Mouse (Mus musculus): ENCODE measurements at regions not wholly inside any gene's neighbourhood (a gene's known extent, or its start where the extent isn't known, plus 50 kb on each side); places are given as distances from the start of the nearest gene placed in this dataset.

DNA sequence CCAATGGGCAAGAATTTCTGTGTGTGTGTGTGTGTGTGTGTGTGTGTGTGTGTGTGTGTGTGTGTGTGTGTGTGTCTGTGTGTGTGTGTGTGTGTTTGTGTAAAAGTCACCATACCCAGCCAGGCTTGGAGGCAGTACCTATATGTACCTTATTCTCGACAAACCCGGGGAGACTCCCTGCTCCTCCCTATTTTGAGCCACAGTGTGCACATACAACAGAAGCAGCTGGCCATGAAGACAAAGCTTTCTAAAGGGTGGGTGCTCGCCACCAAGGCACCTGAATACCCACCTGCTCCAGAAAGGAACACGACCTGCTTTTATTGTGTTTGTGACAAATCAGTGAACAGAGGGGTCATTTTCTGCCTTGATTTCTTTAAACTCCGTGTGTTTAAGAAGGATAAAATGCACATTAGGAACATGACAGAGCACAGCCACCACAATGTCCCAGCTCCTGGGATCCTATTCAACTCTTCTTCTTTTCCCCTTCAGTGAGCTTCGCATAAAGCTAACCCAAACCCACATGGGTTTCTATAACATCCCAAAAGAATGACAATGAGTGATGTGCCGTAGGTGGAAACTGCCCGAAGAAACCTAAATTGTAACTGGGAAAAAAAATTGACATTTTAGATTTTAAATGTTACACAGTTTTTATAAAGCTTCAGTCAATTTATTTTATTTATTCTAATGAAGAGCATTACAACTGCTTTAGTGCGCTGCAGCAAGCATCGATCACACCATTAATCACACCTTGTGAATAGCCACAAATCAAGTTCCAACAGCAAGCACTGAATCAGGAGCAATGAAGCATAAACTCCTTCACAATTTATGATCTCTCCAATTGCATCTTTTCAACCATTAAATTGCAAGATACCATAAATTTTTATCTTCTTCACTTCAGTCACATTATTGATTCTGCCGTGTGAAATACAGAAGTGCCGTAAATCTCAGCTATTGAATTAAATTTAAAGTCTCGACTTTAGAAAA, 232.0 kb downstream of the Cdca7 start:
- Histone ChIP-seq H3K4me3 (no peak overlapping the region), H3K9ac (replicated peaks) (no peak overlapping the region), H3K4me2 (replicated peaks) (no peak overlapping the region), H3K4me1 (no peaks in the 10 kb centered on the region), H3K9me3 (no peaks in the 10 kb centered on the region), H3K36me3 (no peaks in the 10 kb centered on the region), H3K27ac (replicated peaks) (no peak overlapping the region), H3K27me3 (0 out of 2 replicates have a peak, but pooled peaks cover 3% of the 10 kb centered on the region)
- WGBS: 70% methylated on average over 13 of the region's 13 CpGs
- no peak for ATAC-seq (replicated peaks)

DNA sequence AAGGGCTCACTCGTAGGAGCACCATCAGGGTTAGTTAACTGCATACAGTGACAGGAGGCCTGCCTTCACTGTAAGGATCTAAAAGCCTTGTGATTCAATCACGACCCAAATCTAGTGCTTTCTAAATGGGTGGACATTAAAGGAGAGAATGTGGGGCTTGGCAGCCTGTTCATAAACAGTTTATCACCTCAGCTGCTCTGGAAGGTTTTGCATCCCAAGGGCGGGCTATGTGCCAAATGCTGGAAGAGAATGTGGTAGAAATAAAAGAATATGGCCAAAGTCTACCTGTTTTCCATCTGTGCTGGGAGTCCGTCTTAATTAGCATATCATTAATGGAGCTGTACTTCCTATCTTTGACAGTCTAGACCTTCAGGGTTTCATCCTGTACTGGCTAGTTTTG, 241.0 kb downstream of the Cdca7 start:
- no peak overlapping the region for H3K4me2 ChIP-seq (replicated peaks)
- ATAC-seq (replicated peaks): no peak
- H3K27ac ChIP-seq (replicated peaks): no peak overlapping the region
- no peaks in the 10 kb centered on the region for H3K9me3 ChIP-seq
- 63% methylated on average over 4 of the region's 4 CpGs for WGBS
- H3K4me1 ChIP-seq: peaks cover 9% of the 10 kb centered on the region; the same call in 1 of the 2 replicates
- no peaks in the 10 kb centered on the region for H3K36me3 ChIP-seq
- no peaks in the 10 kb centered on the region for H3K27me3 ChIP-seq
- no peak overlapping the region for H3K4me3 ChIP-seq
- H3K9ac ChIP-seq (replicated peaks): no peak overlapping the region

DNA sequence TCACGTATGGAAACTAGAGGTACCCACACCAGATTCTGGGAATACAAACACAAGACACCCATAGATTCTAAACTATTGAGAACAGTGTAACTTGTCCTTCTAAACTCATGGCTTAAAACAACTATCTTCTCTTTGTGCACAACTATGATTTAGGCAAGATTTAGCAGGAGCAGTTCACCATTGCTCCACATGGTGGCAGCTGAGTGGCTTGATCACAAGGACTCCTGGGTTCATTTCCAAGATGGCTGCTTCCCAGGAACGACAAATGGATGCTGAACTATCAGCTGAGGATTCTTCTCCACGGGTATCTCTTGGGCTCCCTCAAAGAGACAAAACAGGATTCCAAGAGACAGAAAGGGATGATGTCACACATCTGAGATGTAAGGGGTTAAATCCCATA, 251.5 kb downstream of the Sp3 start:
- no peak overlapping the region for H3K4me3 ChIP-seq
- no peaks in the 10 kb centered on the region for H3K36me3 ChIP-seq
- ATAC-seq (replicated peaks): no peak
- WGBS: 50% methylated on average over 3 of the region's 3 CpGs
- no peak overlapping the region for H3K4me2 ChIP-seq (replicated peaks)
- no peak overlapping the region for H3K9ac ChIP-seq (replicated peaks)
- no peaks in the 10 kb centered on the region for H3K27me3 ChIP-seq
- H3K4me1 ChIP-seq: no peaks in the 10 kb centered on the region
- H3K9me3 ChIP-seq: no peaks in the 10 kb centered on the region
- H3K27ac ChIP-seq (replicated peaks): no peak overlapping the region

DNA sequence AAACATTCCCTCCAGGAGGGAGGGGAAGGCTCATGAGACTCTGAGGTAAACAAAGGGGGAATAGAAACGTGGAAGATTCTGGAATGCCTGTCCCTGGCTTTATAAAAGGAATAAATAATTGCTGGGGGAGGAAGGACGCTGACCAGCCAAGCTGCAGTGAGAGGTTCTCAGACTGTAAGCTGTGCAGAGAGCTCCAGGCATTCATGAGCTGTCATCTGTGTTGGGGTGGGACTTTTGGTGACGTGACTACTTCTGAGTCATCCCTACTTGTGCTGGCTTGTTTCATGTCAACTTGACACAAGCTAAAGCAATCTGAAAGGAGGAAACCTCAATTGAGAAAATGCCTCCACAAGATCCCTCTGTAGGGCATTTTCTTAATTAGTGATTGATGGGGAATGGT, 246.9 kb downstream of the Sp3 start:
- 0 out of 2 replicates have a peak, but pooled peaks cover 3% of the 10 kb centered on the region for H3K4me1 ChIP-seq
- H3K9me3 ChIP-seq: no peaks in the 10 kb centered on the region
- no peak overlapping the region for H3K27ac ChIP-seq (replicated peaks)
- no peaks in the 10 kb centered on the region for H3K27me3 ChIP-seq
- H3K9ac ChIP-seq (replicated peaks): no peak overlapping the region
- WGBS: 41% methylated on average over 3 of the region's 3 CpGs
- no peaks in the 10 kb centered on the region for H3K36me3 ChIP-seq
- no peak for ATAC-seq (replicated peaks)
- H3K4me2 ChIP-seq (replicated peaks): no peak overlapping the region
- H3K4me3 ChIP-seq: no peak overlapping the region

DNA sequence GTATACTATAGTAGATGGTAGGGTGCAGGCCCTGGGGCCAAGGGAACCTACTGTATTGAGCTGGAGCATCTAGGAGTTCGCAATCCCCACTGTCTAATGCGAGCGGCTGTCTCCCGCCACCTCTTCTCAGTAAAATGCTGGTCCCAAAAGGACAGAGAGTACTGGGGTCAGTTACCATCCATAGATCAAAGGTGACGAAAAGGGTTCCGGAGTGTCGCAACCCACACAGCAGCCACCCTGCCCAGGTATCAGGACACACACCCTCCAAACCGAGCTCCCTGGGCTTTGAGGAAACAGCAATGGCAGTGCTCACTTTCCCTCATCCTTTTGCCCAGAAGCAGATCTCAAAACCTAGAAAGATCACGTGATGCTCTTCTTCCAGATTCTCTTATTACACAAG, 245.2 kb downstream of the Sp3 start:
- Histone ChIP-seq H3K9me3 (no peaks in the 10 kb centered on the region), H3K27ac (replicated peaks) (no peak overlapping the region), H3K4me1 (0 out of 2 replicates have a peak, but pooled peaks cover 3% of the 10 kb centered on the region), H3K4me2 (replicated peaks) (no peak overlapping the region), H3K9ac (replicated peaks) (no peak overlapping the region), H3K27me3 (no peaks in the 10 kb centered on the region), H3K36me3 (no peaks in the 10 kb centered on the region), H3K4me3 (no peak overlapping the region)
- WGBS: 94% methylated on average over 9 of the region's 9 CpGs
- ATAC-seq (replicated peaks): no peak

DNA sequence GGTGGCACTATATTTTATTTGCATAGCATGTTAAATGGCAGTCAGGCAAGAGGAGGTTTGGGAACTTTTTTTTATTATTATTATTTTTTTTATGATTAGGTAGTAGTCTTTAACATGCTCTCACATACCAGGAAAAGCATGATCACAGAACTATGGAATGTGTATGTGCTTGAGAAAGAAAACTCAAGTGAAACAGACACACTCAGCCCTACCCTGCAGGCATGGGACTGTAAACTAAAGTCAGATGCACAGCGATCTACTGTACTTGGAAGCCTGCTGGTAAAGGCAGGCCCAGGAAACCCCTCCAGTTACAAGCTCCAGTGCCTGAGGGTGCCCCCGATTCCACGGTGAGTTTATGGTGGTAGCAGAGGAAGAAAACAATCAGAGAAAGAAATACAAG, 243.6 kb downstream of the Sp3 start:
- H3K27ac ChIP-seq (replicated peaks): no peak overlapping the region
- WGBS: 91% methylated on average over 3 of the region's 3 CpGs
- no peaks in the 10 kb centered on the region for H3K27me3 ChIP-seq
- no peak overlapping the region for H3K9ac ChIP-seq (replicated peaks)
- H3K36me3 ChIP-seq: no peaks in the 10 kb centered on the region
- H3K9me3 ChIP-seq: no peaks in the 10 kb centered on the region
- ATAC-seq (replicated peaks): no peak
- H3K4me1 ChIP-seq: peaks cover 14% of the 10 kb centered on the region
- no peak overlapping the region for H3K4me2 ChIP-seq (replicated peaks)
- no peak overlapping the region for H3K4me3 ChIP-seq

DNA sequence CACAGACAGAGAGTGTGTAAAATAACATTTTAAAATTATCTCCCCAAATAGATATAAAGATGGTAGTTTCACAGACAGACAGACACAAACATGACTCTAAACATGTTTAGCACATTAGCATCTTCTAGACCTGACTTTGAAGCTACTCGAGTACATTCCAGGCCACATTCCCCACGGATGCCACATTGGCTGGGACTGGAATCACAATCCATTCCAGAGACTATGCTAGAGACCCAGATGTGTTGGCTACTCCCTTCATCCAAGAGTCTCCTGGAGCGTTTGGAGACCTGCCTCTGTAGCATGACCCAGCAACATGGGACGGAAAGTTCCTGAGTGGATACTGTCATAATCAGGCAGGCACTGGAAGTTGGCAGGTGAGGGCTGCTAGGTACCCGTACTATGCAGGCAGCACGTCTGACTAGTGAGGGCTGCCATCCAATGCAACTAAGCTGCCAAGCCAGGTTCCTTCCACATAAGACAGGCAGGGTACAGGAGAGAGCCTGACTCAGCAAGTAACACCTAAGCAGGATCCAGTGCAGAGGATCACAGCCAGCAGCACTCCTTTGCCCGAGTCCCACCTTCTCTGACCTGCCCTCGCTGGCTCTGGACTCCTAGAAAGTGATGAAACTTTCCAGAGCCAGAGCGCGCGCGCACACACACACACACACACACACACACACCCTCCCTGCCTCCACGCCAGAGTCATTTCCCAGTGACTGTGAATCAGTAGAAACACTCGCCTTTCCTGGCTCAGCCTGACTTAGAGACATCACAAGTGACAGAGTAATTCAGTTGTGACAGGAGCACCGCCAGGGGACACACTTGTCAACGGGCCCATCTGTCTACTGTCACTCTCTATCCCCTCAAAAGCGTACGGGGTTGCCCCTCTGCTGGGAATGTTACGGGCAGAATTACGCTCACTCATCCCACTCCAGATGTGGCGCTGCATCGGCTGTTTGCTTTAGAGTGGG, 239.6 kb downstream of the Sp3 start:
- Histone ChIP-seq H3K36me3 (no peaks in the 10 kb centered on the region), H3K27me3 (no peaks in the 10 kb centered on the region), H3K9ac (replicated peaks) (no peak overlapping the region), H3K9me3 (no peaks in the 10 kb centered on the region), H3K4me1 (peaks cover 23% of the 10 kb centered on the region), H3K27ac (replicated peaks) (no peak overlapping the region), H3K4me2 (replicated peaks) (no peak overlapping the region), H3K4me3 (no peak overlapping the region)
- WGBS: 55% methylated on average over 22 of the region's 22 CpGs
- ATAC-seq (replicated peaks): peak; percentile 59

DNA sequence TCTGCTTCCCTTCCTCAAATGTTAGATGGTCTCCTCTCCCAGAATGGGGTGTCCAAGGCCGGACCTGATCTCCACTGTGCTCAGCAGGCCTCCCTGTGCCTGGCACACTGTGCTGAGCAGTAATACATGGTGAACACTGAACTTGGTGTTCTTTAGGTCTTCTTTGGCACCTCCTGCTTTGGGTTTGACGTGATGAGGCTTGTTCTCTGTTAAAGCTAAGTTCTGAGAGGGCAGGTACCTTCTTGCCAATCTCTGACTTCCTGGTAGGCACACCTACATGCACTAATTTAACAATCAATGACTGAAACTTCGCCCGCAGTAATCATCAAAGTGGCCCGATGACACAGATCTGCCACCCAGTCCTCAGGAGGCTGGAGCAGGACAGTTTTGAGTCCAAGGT, 238.5 kb downstream of the Sp3 start:
- H3K27ac ChIP-seq (replicated peaks): no peak overlapping the region
- ATAC-seq (replicated peaks): no peak
- no peak overlapping the region for H3K4me3 ChIP-seq
- H3K4me2 ChIP-seq (replicated peaks): no peak overlapping the region
- peaks cover 28% of the 10 kb centered on the region for H3K4me1 ChIP-seq
- no peaks in the 10 kb centered on the region for H3K9me3 ChIP-seq
- no peaks in the 10 kb centered on the region for H3K27me3 ChIP-seq
- H3K9ac ChIP-seq (replicated peaks): no peak overlapping the region
- H3K36me3 ChIP-seq: no peaks in the 10 kb centered on the region
- WGBS: 96% methylated on average over 5 of the region's 5 CpGs

DNA sequence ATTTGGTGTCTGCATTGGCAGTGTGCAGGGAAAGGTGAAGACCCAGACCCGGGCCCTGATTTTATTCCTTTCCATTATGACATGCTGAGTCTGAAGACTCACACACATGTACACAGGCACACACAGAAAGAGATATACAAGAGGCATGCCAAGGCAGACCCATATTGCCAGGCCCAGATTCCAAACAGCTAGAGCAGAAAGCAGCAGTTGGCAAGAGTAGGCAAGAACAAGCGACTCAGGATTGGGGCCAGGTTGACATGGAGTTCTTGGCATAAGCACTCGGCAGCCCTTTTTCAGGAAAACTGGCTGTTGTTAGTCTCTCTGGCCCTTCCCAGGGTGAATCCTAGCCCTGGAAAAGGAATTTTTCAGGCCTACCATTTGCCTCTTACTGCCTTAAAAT, 236.6 kb downstream of the Sp3 start:
- ATAC-seq (replicated peaks): peak; percentile 71
- no peak overlapping the region for H3K4me3 ChIP-seq
- 57% methylated on average over 3 of the region's 3 CpGs for WGBS
- no peaks in the 10 kb centered on the region for H3K27me3 ChIP-seq
- H3K36me3 ChIP-seq: no peaks in the 10 kb centered on the region
- H3K27ac ChIP-seq (replicated peaks): 0 out of 2 replicates have a peak overlapping the region, but pooled peaks have one; percentile 35
- no peak overlapping the region for H3K9ac ChIP-seq (replicated peaks)
- no peak overlapping the region for H3K4me2 ChIP-seq (replicated peaks)
- no peaks in the 10 kb centered on the region for H3K9me3 ChIP-seq
- peaks cover 32% of the 10 kb centered on the region for H3K4me1 ChIP-seq

DNA sequence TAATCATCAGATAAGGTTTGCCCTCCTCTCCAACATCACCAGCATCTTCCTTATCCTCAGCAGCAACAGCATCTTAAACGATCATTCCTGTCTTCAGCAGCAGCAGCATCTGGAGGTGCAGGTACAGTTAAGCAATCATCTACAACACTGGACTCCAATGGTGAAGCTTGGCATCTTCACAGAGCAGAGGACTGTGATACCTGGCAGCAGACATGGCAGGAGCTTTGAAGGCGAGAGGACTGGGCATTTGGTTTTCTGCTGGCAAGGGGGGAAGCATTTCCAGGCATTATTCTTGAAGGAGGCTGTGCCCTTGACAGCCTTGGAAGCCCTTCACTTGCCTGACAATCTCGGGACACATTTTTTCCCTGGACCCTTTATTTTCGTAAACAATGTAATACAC, 235.3 kb downstream of the Sp3 start:
- H3K27me3 ChIP-seq: no peaks in the 10 kb centered on the region
- H3K4me1 ChIP-seq: peaks cover 32% of the 10 kb centered on the region
- no peaks in the 10 kb centered on the region for H3K36me3 ChIP-seq
- H3K9me3 ChIP-seq: no peaks in the 10 kb centered on the region
- no peak for ATAC-seq (replicated peaks)
- H3K9ac ChIP-seq (replicated peaks): no peak overlapping the region
- H3K4me2 ChIP-seq (replicated peaks): no peak overlapping the region
- 66% methylated on average over 4 of the region's 4 CpGs for WGBS
- H3K4me3 ChIP-seq: no peak overlapping the region
- no peak overlapping the region for H3K27ac ChIP-seq (replicated peaks)

DNA sequence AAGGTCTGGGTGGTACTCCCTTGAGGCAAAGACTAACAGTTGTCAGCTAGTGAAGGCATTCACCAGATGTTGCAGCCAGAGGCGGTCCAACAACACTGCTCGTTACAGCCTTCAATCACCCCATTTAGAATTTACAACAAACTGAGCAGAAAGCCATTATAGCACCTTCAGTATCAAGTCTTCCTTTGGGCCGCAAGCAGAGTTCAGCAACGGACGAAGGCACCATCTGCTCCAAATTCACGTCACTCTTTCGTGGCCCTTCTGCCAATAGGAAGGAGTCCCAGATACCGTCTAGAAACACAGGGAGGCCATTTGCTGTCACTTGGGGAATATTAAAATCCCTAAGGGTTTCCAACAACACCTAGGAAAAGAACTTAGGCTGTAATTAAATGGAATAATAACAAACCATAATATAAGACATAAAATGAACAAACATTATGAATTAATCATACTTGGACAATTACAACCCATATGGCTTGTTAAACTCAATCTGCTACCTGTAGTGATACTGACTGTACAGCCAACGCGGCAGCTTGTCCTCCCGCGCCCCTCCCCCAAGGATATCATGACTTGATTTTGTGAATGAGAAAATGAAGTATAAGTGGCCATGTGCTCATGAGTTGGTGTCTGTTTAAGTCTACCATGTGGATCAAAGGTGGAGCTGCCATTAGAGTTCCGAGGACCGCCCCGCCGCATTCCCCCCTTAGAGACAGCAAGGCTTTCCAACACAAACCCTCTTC, 233.6 kb downstream of the Sp3 start:
- no peaks in the 10 kb centered on the region for H3K27me3 ChIP-seq
- 56% methylated on average over 16 of the region's 16 CpGs for WGBS

More for the DNA sequence above, 233.6 kb downstream of the Sp3 start:
- no peaks in the 10 kb centered on the region for H3K36me3 ChIP-seq
- no peak overlapping the region for H3K27ac ChIP-seq (replicated peaks)
- H3K4me1 ChIP-seq: peaks cover 22% of the 10 kb centered on the region
- no peak overlapping the region for H3K4me3 ChIP-seq
- peak; percentile 51; the same call in 1 of the 2 replicates for ATAC-seq (replicated peaks)
- no peaks in the 10 kb centered on the region for H3K9me3 ChIP-seq
- no peak overlapping the region for H3K9ac ChIP-seq (replicated peaks)
- H3K4me2 ChIP-seq (replicated peaks): no peak overlapping the region
